Mouse (Mus musculus) embryonic facial prominence, embryonic 15.5 days (tissue): Measurements from ENCODE around the gene Herc6. TPM values are rescaled to one million over a fixed set of nuclear protein-coding genes. Genes with fewer than 3 reads are reported as not detected.

Experiments
- ATAC-seq: fragments of 200-750 bp; cut with Nextera tagmentation; 2 replicates; pipeline ENCODE4 v1.8.0; 2017; ENCODE audit warnings: low read depth, moderate TSS enrichment; ENCODE audit not compliant: insufficient number of reproducible peaks, low FRiP score, low TSS enrichment
- H3K27ac ChIP-seq: fragments of 300-500 bp; sonication (generic); replicated peaks from 2 replicates; pipeline ENCODE4 v1.5.1; 2015; ENCODE audit warnings: mild to moderate bottlenecking, inconsistent platforms
- H3K27me3 ChIP-seq: fragments of 300-500 bp; sonication (generic); 2 replicates; pipeline ENCODE4 v1.6.1; 2015; ENCODE audit warnings: inconsistent platforms
- H3K36me3 ChIP-seq: fragments of 300-500 bp; sonication (generic); 2 replicates; pipeline ENCODE4 v1.6.1; 2015; ENCODE audit warnings: mild to moderate bottlenecking, inconsistent platforms
- H3K4me1 ChIP-seq: fragments of 300-500 bp; sonication (generic); 2 replicates; pipeline ENCODE4 v1.6.1; 2015; ENCODE audit warnings: inconsistent platforms
- H3K4me2 ChIP-seq: fragments of 300-500 bp; sonication (generic); replicated peaks from 2 replicates; pipeline ENCODE4 v1.6.1; 2015; ENCODE audit warnings: mild to moderate bottlenecking, inconsistent platforms
- H3K4me3 ChIP-seq: fragments of 300-500 bp; sonication (generic); replicated peaks from 2 replicates; pipeline ENCODE4 v1.5.1; 2015; ENCODE audit warnings: mild to moderate bottlenecking, inconsistent platforms
- H3K9ac ChIP-seq: fragments of 300-500 bp; sonication (generic); 2 replicates; pipeline ENCODE4 v1.6.1; 2015; ENCODE audit warnings: inconsistent platforms
- H3K9me3 ChIP-seq: fragments of 300-500 bp; sonication (generic); replicated peaks from 2 replicates; pipeline ENCODE4 v1.6.1; 2016; ENCODE audit warnings: inconsistent platforms
- WGBS: fragments of 180-500 bp; shearing (Covaris S2); methylation state at CpG from one replicate; pipeline ENCODE4 v1.1.7; 2015; 5-methylcytosine and 5-hydroxymethylcytosine counted together
- polyA plus RNA-seq: library from polyadenylated mRNA; unstranded; fragments of >200 nt; fragmentation: Nextera tagmentation; extraction: Ambion mirVana; gene quantifications from 2 replicates; pipeline ENCODE4 v1.2.1, GENCODE M21; 2015

The Herc6 gene
- polyA plus RNA-seq, 1 experiment from 2014 or later = 2.3 TPM

DNA sequence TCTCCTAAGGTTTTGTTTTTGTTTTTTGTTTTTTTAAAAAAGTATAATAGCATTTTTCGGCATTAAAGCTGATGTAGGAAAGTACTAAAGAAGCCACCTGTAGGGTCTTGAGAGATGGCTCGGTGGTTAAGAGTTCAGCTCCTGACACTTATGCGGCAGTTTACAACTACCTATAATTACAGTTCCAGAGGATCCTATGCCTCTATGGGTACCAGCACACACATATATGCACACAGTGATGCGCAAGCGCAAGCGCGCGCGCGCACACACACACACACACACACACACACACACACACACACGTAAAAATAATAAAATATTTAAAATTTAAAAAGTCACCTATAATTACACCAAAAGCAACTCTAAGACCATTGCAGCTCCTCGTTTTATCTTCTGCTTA lies 795 bp downstream of the Herc6 start:
- no peak overlapping the region for H3K27ac ChIP-seq
- H3K4me1 ChIP-seq = no peaks in the 10 kb centered on the region
- 80% methylated on average over 12 of the region's 12 CpGs for WGBS
- no peak overlapping the region for H3K9ac ChIP-seq
- H3K9me3 ChIP-seq = no peaks in the 10 kb centered on the region
- peak overlapping the region; percentile 56 for H3K4me3 ChIP-seq
- no peaks in the 10 kb centered on the region for H3K27me3 ChIP-seq
- peak overlapping the region; percentile 79 for H3K4me2 ChIP-seq
- no peak for ATAC-seq
- no peaks in the 10 kb centered on the region for H3K36me3 ChIP-seq

DNA sequence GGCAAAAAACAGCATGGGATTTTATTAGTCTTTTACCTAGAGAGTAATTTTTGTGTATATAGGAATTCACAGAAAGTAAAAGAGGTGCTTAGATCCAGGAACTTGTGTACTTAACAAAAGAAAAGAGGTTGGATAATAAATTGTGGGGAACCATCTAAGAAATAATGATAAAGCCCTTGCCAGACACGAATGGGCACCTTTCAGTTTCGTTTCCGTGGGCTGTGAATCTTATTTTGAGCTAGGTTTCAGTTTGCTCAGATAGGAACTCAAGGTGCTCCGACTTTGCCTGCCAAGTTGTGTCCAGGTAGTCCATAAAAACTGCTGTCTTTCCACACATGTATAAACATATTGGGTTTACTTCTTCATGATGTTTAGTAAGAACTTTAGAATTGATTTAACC lies 1.6 kb downstream of the Herc6 start:
- no peak for ATAC-seq
- no peak overlapping the region for H3K4me2 ChIP-seq
- 82% methylated on average over 4 of the region's 4 CpGs for WGBS
- no peaks in the 10 kb centered on the region for H3K4me1 ChIP-seq
- H3K27me3 ChIP-seq = no peaks in the 10 kb centered on the region
- H3K9me3 ChIP-seq = no peaks in the 10 kb centered on the region
- no peak overlapping the region for H3K4me3 ChIP-seq
- H3K27ac ChIP-seq = no peak overlapping the region
- no peaks in the 10 kb centered on the region for H3K36me3 ChIP-seq
- no peak overlapping the region for H3K9ac ChIP-seq

DNA sequence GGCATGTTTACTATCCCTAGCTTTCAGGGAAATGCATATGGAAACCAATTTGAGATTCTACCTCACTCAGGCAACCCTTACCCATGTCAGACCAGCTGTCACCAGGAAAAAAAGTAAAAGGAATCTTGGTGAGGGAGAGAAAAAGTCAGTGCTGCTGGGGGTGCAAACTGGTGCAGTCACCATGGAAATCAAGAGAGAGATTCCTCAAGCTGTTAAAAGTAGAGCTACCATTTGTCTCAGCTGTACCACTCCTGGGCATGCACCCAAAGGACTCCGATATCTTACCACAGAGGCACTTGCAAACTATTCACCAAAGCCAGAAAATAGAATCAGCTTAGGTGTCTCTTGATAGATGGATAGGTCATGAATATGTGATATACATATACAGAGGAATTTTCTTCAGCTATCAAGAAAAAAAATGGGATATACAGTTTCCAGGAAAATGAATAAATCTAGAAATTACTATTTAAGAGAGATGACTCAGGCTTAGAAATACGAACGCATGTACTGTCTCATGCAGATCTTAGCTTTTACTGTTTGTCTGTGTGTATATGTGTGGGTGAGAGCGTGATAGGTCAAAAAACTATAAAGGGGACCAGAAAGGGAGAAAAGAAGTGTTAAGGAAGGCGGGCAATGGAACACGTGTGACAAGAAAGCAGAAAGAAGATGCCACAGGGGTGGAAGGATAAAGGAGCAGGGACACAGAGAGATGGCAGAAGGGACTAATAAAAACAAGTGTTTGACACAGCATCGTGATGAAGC lies 24.9 kb downstream of the Herc6 start:
- Histone ChIP-seq H3K4me1 (no peaks in the 10 kb centered on the region), H3K36me3 (no peaks in the 10 kb centered on the region), H3K27ac (no peak overlapping the region), H3K9me3 (no peaks in the 10 kb centered on the region), H3K4me3 (no peak overlapping the region), H3K27me3 (no peaks in the 10 kb centered on the region), H3K4me2 (no peak overlapping the region), H3K9ac (no peak overlapping the region)
- no peak for ATAC-seq
- WGBS = 89% methylated on average over 7 of the region's 7 CpGs

DNA sequence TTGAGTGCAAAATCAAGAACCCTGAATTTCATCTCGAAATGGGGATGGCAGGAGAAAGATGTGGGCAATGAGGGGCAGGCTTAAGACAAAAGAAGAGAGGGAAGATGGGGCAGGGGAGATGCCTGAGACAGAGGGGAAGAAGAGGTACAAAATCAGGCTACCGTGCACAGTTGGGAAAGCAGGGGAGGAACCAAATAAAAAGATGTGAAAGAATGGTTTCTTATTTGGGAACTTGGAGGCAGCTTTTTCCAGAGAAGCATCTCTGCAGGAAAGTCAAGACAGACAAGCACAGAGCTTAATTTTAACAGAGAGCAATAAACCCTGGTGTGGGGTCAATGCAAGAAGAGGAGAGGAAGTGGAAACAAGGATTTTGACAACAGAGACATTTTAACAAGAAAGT lies 27.2 kb downstream of the Herc6 start:
- H3K4me2 ChIP-seq = no peak overlapping the region
- no peaks in the 10 kb centered on the region for H3K36me3 ChIP-seq
- H3K4me1 ChIP-seq = no peaks in the 10 kb centered on the region
- WGBS = 89% methylated on average over 2 of the region's 2 CpGs
- no peaks in the 10 kb centered on the region for H3K27me3 ChIP-seq
- no peak overlapping the region for H3K4me3 ChIP-seq
- H3K27ac ChIP-seq = no peak overlapping the region
- H3K9ac ChIP-seq = no peak overlapping the region
- H3K9me3 ChIP-seq = no peaks in the 10 kb centered on the region
- no peak for ATAC-seq

DNA sequence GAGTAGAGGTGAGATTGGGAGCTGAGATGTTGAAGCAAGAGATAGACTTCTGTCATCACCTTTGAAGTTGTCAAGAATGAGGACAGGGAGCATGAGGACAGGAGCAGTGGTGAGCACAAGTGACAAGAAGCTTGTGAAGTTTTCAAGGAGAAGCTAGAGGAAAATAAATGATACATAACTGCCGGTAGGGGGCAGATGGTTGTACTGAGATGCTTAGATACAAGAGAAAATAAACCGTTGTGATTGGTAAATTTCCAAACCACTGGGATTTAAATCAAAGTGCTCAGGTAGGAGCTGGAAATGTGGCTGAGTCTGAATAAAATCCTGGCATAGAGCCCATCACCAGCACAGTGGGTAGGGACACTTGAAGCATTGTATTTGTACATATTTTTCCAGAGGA lies 28.8 kb downstream of the Herc6 start:
- ATAC-seq = no peak
- WGBS = 42% methylated on average over 2 of the region's 2 CpGs
- Histone ChIP-seq H3K4me2 (no peak overlapping the region), H3K4me1 (no peaks in the 10 kb centered on the region), H3K36me3 (no peaks in the 10 kb centered on the region), H3K9me3 (no peaks in the 10 kb centered on the region), H3K4me3 (no peak overlapping the region), H3K27ac (no peak overlapping the region), H3K9ac (no peak overlapping the region), H3K27me3 (no peaks in the 10 kb centered on the region)

DNA sequence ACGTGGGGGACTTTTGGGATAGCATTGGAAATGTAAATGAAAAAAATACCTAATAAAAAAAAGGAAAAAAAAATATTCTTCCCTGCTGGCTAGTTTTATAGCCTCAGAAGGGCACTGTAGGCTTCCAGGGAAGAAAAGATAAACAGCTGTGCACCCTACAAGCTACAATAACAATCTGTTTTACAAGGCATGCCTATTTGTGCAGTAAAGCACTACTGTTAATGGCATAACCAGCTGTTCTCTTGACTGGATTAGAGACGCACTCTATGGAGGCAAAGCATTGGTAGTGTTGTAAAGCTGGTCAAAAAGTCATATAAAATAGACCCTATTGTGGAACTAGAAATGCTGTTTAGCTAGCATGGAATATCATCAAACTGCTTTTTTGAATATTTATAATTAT lies 35.0 kb downstream of the Herc6 start:
- Histone ChIP-seq H3K4me2 (no peak overlapping the region), H3K27ac (no peak overlapping the region), H3K36me3 (no peaks in the 10 kb centered on the region), H3K4me1 (no peaks in the 10 kb centered on the region), H3K27me3 (no peaks in the 10 kb centered on the region), H3K9ac (no peak overlapping the region), H3K4me3 (no peak overlapping the region), H3K9me3 (no peaks in the 10 kb centered on the region)
- no peak for ATAC-seq
- 88% methylated on average over 2 of the region's 2 CpGs for WGBS

DNA sequence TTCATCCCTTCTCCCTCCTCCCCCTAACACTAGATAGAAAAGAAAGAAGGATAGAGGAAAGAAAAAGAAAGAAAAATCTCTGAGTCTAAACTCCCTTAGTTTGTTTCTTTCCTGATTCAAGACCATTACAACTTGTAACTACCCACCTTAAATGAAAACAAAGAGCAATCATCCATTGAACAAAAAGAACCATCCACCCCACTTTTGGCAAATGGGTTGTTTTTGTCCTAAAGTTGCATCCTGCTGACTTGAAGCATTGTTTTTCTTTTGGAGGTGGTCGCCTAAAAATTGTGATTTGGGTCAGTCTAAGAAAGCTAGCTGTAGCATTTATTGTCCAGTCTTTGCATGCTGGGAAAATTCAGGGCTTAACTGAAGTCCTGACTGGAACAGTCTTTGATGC lies 58.7 kb downstream of the Herc6 start:
- 56% methylated on average over 1 of the region's 1 CpGs for WGBS
- Histone ChIP-seq H3K9me3 (no peaks in the 10 kb centered on the region), H3K4me1 (peaks cover 4% of the 10 kb centered on the region), H3K9ac (no peak overlapping the region), H3K36me3 (no peaks in the 10 kb centered on the region), H3K27ac (no peak overlapping the region), H3K4me3 (no peak overlapping the region), H3K4me2 (no peak overlapping the region), H3K27me3 (no peaks in the 10 kb centered on the region)
- ATAC-seq = no peak

DNA sequence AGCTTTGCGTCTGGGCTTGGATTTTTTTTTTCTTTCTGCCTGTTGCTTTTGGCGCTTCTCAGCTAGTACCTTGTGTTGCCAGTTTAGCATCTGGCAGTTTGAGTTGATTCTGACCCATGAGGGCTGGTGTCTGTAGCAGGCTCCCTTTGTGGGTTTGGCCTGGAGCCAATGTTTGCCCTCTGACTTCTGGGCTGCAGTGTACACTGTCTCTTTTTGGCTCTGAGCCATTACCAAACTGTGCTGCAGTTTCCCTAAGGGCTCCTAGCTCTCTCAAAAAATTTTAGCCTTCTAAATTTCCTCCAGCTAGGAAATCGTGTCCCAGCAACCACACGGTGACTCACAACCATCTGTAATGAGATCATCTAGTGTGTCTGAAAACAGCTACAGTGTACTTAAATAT lies 61.0 kb downstream of the Herc6 start:
- no peak overlapping the region for H3K4me2 ChIP-seq
- 6% methylated on average over 4 of the region's 4 CpGs for WGBS
- H3K9me3 ChIP-seq = no peaks in the 10 kb centered on the region
- H3K27ac ChIP-seq = no peak overlapping the region
- H3K27me3 ChIP-seq = no peaks in the 10 kb centered on the region
- no peaks in the 10 kb centered on the region for H3K36me3 ChIP-seq
- H3K4me3 ChIP-seq = no peak overlapping the region
- no peak overlapping the region for H3K9ac ChIP-seq
- peaks cover 4% of the 10 kb centered on the region for H3K4me1 ChIP-seq
- peak; percentile 87 for ATAC-seq

DNA sequence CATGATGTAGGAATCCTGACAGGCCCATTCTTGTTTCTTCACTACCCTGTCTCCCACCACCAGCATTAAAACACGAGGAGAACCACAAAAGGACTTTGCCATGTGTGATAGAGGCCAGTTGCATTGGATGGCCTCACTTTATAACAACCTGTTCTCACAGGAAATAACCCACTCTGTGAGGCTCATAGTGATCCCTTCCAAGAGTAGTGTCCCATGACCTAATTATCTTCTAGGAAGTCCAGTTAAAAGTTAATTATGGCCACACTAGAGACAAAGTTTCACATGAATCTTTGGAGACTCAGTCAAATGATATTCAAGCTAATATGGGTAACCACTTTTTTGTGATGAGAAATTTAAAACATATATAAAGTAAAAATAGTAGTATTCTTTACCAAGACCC lies 66.5 kb downstream of the Herc6 start:
- Histone ChIP-seq H3K4me2 (no peak overlapping the region), H3K27ac (no peak overlapping the region), H3K36me3 (no peaks in the 10 kb centered on the region), H3K4me1 (no peaks in the 10 kb centered on the region), H3K27me3 (no peaks in the 10 kb centered on the region), H3K9me3 (no peaks in the 10 kb centered on the region), H3K4me3 (no peak overlapping the region), H3K9ac (no peak overlapping the region)
- 37% methylated on average over 1 of the region's 1 CpGs for WGBS
- ATAC-seq = no peak

DNA sequence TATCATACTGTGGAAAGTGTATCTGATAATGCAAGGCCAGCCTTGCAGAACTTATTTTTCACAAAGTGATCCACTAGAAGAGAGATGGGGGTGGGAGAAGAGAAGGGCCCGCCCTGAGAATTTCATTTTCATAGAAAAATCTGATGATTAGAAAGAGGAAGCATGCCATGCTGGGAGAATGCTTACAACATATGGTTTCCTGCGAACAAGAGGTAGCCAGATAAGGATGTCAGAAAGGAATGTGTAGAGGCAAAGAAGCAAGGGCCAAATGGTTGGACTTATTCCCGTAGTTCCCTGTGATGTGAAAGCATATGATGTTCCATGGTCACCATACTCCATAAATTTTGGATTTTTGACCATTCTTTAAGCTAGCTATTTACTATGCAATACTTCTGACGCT lies 80.5 kb downstream of the Herc6 start:
- Histone ChIP-seq H3K36me3 (no peaks in the 10 kb centered on the region), H3K27ac (no peak overlapping the region), H3K27me3 (no peaks in the 10 kb centered on the region), H3K4me1 (no peaks in the 10 kb centered on the region), H3K9ac (no peak overlapping the region), H3K9me3 (no peaks in the 10 kb centered on the region), H3K4me2 (no peak overlapping the region), H3K4me3 (no peak overlapping the region)
- 79% methylated on average over 4 of the region's 4 CpGs for WGBS
- ATAC-seq = no peak

DNA sequence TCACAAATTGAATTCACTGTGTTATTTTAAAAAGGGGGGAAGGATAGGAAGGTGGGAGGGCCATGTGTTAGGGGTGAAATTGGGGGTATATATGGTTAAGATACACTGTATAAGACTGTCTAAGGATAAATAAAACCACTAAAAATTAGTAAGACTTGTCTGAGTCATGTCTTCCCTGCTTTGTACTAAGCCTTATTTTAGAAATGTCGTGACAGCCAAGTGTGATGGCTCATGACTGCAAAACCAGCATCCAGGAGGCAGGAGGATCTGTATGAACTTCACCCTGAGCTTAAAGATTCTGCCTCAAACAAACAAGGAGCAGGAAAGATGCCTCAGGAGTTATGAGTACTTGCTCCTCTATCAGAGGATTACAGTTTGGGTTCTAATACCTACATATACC lies 103.4 kb downstream of the Herc6 start:
- no peak for ATAC-seq
- no peak overlapping the region for H3K27ac ChIP-seq
- no peak overlapping the region for H3K4me2 ChIP-seq
- no peaks in the 10 kb centered on the region for H3K4me1 ChIP-seq
- no peaks in the 10 kb centered on the region for H3K9me3 ChIP-seq
- H3K36me3 ChIP-seq = no peaks in the 10 kb centered on the region
- H3K4me3 ChIP-seq = no peak overlapping the region
- no peak overlapping the region for H3K9ac ChIP-seq
- H3K27me3 ChIP-seq = no peaks in the 10 kb centered on the region
- 94% methylated on average over 1 of the region's 1 CpGs for WGBS
